Mouse (Mus musculus) frontal cortex, adult (tissue): ENCODE measurements around the gene Dleu7.

ENCODE experiments used
- ATAC-seq: cut with Nextera tagmentation; 2 replicates; pipeline ENCODE4 v1.9.2; 2017; ENCODE audit warnings: mild to moderate bottlenecking, moderate library complexity, mixed read lengths; ENCODE audit not compliant: low TSS enrichment

Gene Dleu7

GRCm38 (mm10) chr14:62292488-62293339, at the start of gene Dleu7, which contains the start of gene Rnaseh2b:
Gene Dleu7, minus strand, starts transcription at chr14:62293047.
Gene Rnaseh2b, plus strand, starts transcription at chr14:62292589.
- peak; percentile 50 for ATAC-seq

DNA sequence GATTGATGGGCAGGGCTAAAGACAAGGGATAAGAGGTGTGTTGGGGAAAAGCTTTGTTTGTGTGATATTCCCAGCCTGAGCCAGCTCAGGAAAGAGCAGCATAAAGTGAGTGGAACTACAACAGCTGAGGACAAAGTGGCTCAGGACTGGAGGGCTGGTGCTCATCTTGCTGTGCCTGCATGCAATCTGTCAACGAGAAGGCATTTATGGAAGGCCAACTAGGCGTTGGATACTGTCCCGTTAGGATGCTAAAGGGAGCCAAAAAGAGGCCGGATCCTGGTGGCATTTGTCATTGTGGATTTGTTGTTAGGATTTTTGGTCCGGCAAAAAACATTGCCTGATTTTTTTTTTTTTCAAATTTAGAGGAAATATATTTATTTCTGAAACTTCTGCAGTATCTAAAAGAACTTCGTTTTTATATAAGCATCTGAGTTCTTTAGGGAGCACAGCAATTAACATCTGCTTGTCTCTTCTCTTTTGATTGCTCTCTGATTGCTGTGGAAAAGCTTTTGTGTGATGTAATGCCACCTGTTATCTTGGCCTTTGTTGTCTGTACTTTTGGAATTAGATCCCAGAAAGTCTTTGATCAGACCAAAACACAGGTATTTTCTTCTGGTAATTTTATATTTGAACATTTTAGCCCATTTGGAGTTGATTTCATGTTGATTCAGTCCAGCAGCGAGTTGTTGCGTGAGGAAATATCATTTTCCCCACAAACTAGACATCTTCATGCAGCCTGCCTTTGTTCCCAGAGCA, 49.2 kb upstream of the Dleu7 start:
- ATAC-seq = no peak

GRCm38 (mm10) chr14:62339196-62339595, 46.3 kb upstream of the Dleu7 start:
- ATAC-seq = no peak

- no peak for ATAC-seq
Observed at GRCm38 (mm10) chr14:62333909-62334687, 41.3 kb upstream of the Dleu7 start.

DNA sequence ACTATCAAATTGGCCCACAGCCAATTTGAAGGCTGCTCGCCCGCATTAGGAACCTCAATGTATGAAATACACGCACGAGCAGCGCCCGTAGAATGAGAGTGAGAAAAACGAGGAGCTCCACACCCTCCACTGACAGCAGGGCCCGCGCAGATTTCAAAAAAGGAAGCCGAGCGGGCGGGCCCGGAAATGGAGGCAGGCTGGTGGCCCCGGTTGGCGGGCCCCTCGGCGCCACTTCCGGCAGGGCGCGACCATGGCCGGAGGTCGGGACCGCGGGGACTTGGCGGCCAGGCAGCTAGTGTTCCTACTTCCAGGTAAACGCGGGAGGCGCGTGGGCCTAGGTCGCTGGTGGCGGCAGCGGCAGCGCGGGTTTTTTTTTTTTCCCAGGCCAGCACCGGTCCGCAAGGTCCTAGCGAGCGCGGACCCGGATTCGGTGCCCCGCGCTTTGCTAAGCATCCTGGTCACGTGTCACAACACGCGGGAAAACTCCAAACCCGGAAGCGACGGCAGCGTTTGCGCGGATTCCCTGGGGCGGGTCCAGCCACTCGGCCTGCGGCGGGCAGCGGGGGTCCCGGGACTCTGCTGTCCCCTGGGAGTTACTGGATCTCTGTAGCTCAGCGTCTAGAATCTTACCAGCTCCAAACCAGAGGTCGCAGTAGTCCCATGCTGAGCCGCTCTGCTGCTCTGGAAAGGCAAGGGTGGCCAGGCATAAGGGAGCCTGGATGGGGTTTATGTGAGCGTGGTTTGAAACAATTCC, 39.2 kb upstream of the Dleu7 start:
- ATAC-seq = peak; percentile 99

GRCm38 (mm10) chr14:62331457-62331856, 38.6 kb upstream of the Dleu7 start:
- no peak for ATAC-seq

GRCm38 (mm10) chr14:62329631-62330030, 36.8 kb upstream of the Dleu7 start:
- no peak for ATAC-seq

- ATAC-seq = no peak
Observed at GRCm38 (mm10) chr14:62328606-62329005, 35.8 kb upstream of the Dleu7 start.

GRCm38 (mm10) chr14:62327171-62327570, 34.3 kb upstream of the Dleu7 start:
- ATAC-seq = no peak

- no peak for ATAC-seq
Observed at GRCm38 (mm10) chr14:62326026-62326425, 33.2 kb upstream of the Dleu7 start.

- no peak for ATAC-seq
Observed at GRCm38 (mm10) chr14:62324943-62325342, 32.1 kb upstream of the Dleu7 start.

DNA sequence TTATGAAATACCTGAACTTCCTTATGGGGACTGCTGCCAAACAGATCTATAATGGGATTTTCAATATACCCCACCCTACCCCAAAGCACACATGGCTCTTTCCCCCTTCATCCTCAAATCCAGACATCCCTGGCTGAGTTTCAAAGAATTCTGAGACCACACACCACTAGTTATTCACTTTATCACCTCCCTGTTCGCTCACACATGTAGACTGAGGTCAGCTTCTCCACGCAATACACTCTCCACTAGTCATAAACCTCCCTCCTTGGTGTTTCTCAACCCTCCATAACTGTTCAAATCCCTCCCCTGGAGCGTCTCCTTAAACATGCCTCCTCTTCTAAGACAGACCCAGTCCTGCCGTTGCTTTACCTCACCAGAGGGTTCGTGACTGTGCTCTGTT, 30.6 kb upstream of the Dleu7 start:
- ATAC-seq = no peak

DNA sequence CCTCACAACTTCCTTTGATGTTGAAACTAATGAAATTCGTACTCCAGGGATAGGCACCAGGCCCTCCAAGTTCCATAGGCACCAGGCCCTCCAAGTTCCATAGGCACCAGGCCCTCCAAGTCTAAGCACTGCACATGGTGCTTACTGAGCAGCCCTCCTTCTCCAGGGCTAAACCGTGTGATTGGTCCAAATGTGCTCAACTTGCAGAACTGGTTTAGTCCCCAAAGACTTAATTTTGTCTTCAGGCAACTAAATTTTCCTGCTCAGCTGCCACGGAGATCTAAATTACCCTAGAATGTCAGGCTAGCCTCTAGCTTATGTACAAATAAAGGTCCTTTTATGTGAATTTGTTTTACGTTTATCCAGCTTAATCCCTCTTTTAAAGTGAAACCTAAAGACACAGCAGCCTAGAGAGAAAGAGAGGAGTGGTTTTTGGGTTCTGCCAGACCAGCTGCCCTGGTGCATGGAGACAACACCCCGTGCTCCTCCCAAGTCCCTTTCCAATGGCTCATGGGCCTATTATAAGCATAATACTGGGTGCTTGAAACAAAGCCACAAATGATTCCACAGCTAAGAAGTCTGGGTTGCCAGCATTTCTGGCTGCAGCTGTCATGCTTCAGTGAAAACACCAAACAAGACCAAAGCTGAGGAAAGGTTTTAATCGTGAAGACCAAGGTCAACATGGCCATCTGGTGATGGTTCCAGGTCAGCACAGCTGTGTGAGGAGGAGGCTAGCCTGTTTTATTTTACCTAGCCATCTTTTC, 29.9 kb upstream of the Dleu7 start:
- ATAC-seq = no peak

GRCm38 (mm10) chr14:62311672-62312071, 18.8 kb upstream of the Dleu7 start:
- ATAC-seq = no peak

DNA sequence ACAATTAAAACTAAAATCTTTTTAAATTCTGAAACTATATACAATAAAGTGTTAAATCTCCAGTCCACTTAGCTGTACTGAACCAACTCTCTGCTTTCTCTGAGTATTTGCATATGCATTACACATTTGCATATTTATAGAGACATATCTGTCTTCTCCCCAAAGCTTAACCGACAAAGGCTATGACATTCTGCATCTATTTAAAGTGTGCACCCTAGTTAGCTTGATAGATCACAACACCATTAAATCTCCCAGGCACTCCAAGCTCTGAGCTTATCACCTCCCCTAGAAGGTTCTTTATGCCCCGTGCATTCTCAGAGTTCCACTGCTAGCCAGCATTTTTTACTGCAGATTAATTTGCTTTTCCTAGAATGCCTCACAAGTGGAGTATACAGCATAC, 16.2 kb upstream of the Dleu7 start:
- ATAC-seq = no peak

DNA sequence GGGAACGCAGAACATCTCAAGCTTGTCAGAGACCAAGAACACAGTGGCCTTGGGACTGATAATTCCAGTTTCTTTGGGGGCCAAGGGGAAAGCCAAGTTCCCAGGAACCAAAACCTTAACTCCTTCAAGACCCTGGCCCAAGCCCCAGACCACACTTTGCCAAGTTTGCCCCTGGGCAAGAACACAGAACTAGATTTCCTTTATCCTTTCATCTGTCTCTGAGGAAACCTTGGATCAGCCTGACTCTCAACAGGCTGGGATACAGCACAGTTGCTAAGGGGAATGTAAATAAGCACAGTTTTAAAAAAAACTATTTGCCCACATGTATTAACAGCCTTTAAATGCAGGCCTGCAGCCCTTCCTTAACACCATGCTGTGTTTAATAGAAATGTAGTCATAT, 14.7 kb upstream of the Dleu7 start:
- ATAC-seq = no peak

DNA sequence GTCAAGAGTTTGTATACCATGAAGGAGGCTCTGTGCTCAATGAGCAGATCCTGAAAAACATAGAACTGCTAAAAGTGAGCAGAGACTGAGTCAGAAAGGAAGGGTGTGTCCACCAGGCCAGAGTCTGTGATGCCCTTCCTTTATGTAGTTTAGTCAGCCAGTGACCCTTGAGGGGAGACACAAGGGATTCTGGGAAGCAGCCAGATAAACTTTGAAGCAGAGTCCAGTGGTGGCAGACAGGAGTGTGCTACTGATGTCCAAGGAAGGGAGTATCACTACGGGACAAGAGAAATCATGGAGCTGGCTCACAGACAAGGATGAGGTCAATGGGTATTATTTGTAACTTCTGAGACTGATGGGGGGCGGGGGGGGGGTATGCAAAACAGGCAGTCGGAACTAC, 7.2 kb upstream of the Dleu7 start:
- ATAC-seq = no peak

DNA sequence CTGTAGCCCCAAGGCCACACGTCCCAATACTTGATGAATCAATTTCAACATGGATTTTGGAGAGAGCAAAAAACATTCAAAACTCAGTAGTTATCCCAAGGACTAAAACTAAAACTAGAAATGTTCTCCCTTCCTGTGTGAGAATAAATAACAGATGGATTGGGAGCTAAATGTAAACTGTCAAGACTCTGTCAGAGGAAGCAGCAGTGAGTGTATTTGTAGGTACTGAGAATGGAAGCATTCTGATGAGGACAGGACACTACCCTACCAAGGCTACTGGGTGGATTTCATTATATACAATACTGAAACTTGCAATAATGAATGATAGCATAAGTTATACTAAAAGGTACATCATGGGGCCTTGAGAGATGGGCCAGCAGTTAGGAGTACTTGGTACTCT, 6.0 kb upstream of the Dleu7 start:
- peak; percentile 90 for ATAC-seq

DNA sequence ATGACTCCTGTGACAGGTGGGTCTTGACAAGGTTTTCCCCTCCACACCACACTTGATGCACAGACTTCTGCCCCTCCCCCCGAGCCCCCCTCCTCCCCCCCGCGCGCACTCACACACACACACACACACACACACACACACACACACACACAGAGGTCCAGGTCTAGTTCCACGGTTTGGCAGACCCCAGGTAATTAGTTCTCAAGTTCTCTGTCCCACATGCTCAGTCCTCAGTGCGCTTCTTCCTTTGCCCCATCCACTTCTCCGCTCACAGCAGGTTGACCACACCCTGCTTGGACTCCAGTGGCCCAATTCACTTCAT, 720 bp downstream of the Dleu7 start:
- ATAC-seq = peak; percentile 16; the same call in 1 of the 2 replicates

DNA sequence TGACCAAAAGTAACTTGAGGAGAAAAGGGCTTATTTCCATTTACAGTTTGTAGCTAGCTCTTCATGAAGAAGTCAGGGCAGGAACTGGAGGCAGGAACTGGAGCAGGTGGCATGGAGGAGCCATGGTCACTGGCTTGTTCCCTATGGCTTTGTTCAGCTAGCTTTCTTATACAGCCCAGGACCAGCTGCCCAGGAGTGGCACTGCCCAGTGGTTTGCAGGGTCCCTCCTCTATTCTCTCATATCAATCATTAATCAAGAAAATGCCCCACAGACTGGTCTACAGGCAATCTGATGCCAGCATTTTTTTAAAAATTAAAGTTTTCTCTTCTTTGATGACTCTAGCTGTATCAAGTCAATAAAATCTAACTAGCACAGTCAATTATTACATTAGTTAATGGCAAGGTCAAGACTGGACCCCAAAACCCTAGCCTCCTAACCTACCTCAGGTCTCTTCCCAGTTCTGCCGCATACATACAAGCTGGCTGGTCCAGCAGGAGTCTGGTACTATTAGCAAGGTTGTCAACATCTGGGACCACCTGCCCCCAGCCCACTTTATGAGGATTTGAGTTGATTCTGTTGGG, 1.4 kb downstream of the Dleu7 start:
- no peak for ATAC-seq

DNA sequence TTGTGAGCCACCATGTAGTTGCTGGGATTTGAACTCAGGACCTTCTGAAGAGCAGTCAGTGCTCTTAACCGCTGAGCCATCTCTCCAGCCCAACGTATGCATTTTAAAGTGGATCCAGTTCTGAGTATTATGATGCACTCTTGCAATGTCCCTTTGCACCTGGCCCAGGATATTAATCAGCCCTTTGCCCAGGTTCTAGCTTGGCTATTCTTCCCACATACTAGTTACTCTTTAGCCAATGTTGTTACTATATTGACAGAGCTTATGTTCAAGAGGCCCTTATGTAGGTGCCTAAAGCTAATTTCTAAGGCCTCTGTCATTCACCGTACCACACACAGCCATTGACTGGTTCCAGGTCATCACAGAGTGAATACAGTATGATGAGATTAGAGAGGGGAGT, 4.1 kb downstream of the Dleu7 start:
- ATAC-seq = no peak
